Mouse (Mus musculus) left cerebral cortex, postnatal 36 days (tissue): Measurements from ENCODE around the gene Scrt2. TPM values are rescaled to one million over a fixed set of nuclear protein-coding genes. Genes with fewer than 3 reads are reported as not detected.
"Not testable (repeated sequence)": the region's sequence is repeated elsewhere in the genome, so short reads cannot be mapped to it uniquely, and the experiment has no call there.

Experiments
- DNase-seq, 2 experiments: peaks; one replicate each; pipeline ENCODE4 v3.0.0; 2021 to 2022; ENCODE audit warnings: low spot score in 2 of 2, mixed read lengths in 1 of 2
- intact Hi-C: fragments of 180-260 bp; cut with DNase I; formaldehyde crosslinking; loops from one replicate; pipeline ENCODE4 v1.15.1; 2025
- total RNA-seq, 2 experiments: library from RNA; stranded (reverse); gene quantifications; 2 replicates each; pipeline ENCODE4 v1.2.3; 2021

Gene Scrt2
- total RNA-seq, result 10 to 100 TPM; 14.5 to 18.5 TPM

- intact Hi-C loops, result loop anchor here (5.0 kb wide), 1 partner anchor 34 kb away; no protein-coding TSS in a partner anchor
- DNase-seq, result no peak
Observed at GRCm38 (mm10) chr2:152080685-152081541, at the start of gene Scrt2. Gene Scrt2 (plus strand): TSS chr2:152081529.

GRCm38 (mm10) chr2:152040101-152040500 lies 41.2 kb upstream of the Scrt2 start:
- intact Hi-C loops, result no loop called here
- DNase-seq, result no peak

GRCm38 (mm10) chr2:152047116-152048002 lies 34.0 kb upstream of the Scrt2 start:
- intact Hi-C loops, result loop anchor here (5.0 kb wide), 1 partner anchor 35 kb away; the partner anchor contains the start of gene Scrt2
- no peak for DNase-seq

DNA sequence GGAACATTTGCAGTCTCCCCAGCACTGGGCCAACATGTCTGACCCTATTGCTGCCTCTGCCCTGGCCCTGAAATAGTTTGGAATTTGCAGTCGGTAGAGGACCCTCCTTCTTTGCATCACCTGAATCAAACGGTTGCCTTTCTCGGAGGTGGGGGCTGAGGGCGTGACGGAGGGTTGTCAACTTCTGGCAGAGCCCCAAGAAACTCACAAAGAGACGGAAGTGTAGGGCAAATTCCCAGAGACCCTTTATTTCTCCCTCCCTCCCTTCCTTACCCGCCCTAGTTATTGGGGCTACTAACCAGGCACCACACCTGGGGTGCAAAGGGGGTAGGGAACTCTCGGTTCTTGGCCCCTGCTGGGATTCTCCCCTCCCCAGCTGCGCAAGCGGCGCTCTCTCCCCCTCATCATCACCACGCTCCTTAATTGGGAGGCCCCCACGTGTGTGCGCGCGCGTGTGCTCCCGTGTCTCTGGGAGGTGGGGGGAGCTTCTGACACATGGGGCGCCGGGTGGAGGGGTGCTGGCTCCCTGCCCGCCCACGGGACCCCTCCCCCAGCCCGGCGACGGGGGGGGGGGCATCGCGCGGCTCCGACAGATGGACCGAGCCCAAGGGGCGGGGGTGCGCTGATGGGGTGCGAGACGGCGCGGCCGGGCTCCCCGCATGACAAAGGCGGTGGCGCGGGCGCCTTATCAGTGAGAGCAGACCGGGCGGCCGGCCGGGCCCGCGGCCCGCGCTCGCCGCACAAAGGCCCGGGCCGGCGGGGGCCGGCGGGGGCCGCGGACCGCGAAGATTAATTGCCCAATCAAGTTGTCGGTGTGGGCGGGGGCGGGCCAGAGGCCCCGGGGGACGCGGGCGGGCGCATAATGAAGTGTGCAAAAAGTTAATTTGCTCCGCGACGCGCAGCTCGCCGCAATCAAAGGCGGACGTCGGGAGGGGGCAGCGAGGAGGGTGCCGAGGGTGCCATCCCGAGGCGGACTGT lies 33.0 kb upstream of the Scrt2 start:
- DNase-seq, result no peak

DNA sequence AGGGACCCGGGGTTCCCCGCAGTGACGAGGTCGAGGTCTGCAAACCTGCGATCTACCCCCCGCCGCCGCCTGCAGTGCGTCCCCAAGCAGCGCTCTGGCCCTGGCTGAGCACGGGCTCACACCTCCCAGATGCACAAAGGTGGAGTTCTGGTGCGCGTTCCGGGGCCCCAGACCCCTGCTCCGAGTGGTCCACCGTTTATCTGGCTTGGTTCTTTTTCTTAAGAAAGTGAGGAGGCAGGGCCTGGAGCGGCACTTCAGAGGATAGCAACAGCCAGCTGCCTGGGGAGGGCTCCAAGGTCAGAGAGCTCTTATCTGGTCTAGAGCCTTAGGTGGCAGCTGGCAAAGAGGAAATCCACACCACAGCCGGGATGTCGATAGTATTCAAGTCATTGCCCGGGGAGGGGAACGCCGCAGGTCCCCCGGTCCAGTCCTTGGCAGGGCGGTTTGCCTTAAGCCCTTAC lies 32.3 kb upstream of the Scrt2 start:
- no peak for DNase-seq
- intact Hi-C loops, result loop anchor here (5.0 kb wide), 1 partner anchor 33 kb away; the partner anchor contains the start of gene Scrt2

More for the DNA sequence above, 33.0 kb upstream of the Scrt2 start:
- intact Hi-C loops, result loop anchor here (5.0 kb wide), 1 partner anchor 34 kb away; the partner anchor contains the start of gene Scrt2

DNA sequence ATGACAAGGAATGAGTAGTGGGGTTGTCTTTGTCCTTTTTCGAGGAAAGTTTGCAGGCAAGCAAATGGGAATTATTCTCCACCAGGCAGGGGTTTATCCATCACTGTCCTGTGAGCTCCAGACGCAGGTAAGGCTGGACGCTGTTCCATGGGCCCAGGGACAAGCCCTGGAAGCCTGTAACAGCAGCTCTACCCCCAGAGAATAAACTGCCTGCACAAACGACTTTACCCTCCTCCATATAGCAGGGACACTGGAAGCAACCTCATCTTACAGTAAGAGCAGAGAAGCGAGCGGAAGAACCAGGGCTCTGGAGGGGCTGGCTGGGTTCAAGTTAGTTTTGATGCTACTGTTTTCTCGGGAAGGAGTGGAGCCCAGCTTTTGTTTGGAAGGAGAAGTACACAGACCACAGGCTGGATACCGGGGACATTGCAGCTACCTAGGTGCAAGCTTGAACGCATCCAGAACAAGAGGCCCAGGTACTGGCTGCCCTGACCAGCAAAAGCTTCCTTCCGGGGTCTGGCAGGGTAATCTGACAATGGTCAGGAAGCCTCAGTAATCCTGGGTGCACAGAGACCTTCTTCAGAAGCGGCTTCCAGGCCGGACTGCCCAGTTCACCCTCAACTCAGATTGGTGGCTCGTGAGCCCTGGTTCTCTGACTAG lies 31.6 kb upstream of the Scrt2 start:
- intact Hi-C loops, result loop anchor here (5.0 kb wide), 1 partner anchor 33 kb away; the partner anchor contains the start of gene Scrt2
- no peak for DNase-seq

DNA sequence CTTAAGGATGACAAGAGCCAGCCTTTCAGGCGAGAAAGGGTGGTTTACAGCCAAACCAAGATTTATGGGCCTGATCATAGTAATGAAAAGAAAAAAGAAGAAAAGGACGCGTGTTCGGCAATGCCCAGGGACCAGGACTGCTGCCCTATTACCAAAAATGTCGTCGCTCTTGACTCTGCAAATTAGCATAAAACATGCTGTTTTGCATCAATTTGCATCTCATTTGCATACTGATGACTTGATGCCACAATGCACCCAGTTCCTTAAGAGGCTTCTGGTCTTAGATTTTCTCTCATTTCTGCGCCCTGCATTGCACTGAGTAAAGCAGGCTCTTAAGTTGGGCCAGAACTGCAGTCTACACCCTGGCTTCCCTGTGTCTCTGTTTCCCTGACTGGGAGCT lies 31.0 kb upstream of the Scrt2 start:
- intact Hi-C loops, result no loop called here

GRCm38 (mm10) chr2:152051985-152052384 lies 29.3 kb upstream of the Scrt2 start:
- intact Hi-C loops, result no loop called here

More for the DNA sequence above, 31.0 kb upstream of the Scrt2 start:
- no peak for DNase-seq

DNA sequence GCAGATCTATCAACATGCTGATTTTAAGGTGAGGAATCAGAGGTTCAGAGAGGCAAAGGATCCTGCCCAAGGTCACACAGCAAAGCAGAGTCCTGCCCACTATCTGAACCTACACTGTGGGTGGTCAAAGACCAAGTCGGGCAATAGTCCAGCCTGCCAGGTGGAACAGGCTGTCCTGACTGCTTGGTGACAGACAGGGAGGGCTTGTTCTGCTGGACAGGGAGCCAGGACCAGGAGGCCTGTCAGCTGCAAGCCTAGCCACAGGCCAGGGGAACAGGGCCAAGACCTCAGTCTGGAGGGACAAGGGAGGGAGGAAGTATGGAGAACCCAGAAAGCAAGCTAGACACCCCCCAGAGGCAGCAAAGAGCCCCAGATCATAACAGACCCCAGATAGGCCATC lies 25.9 kb upstream of the Scrt2 start:
- intact Hi-C loops, result no loop called here
- DNase-seq, result no peak

More at GRCm38 (mm10) chr2:152051985-152052384, 29.3 kb upstream of the Scrt2 start:
- no peak for DNase-seq

DNA sequence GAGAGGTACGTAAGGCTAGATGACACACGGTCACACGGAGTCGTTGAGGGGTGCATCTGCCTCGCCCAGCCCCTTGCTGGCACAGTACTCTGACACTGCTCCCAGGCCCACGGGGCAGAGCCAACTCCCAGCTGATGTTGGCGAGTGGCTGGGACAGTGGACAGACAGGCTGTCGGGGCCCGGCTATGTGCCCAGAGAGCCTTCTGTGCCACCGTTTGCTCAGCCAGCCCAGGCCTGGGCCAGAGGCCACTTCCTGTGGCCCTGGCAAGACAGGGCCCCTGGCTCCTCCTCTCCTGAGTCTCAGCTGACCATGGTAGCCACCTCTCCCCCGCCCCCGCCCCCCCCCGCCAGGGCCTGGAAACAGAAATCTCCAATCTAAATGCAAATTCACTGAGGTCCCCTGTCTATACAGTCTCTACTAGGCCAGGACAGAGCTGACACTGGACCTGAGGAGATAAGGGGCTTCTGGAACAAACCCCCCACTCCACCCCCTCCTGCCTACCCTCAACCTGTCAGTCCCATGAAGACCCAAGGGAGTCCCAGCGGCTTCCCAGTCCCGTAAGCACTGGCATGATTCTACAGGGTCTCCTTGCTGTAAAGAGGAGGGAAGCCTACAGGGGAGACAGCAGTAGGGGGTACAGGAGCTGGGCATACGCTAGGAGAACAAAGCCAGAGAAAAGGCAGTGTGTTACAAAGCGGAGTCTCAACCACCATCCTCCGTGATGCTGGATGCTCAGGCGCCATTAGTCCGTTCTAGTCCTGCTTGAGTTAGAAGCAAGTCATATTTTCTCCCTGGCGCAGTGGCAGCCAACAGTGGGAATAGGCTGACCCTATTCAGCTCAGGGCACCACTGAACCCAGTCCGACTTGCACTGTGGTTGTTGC lies 24.7 kb upstream of the Scrt2 start:
- intact Hi-C loops, result no loop called here
- no peak for DNase-seq

DNA sequence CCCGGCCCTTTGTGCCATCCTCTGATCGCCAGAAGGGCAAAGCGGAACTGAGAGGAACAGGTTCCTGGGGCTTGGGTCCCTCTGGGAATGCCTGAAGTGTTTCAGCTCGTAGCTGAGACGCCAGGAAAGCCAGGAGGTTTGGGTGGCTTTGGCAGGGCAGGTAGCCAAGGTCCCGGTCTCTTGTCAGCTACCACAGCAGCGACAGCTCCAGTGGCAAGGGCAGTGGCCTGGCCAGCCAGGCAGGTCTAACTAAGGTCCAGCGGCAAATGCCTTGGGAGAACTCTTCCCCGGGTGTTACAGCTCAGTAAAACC lies 24.1 kb upstream of the Scrt2 start:
- DNase-seq, result no peak
- intact Hi-C loops, result no loop called here

GRCm38 (mm10) chr2:152062817-152063216 lies 18.5 kb upstream of the Scrt2 start:
- intact Hi-C loops, DNase-seq: not testable (repeated sequence)

DNA sequence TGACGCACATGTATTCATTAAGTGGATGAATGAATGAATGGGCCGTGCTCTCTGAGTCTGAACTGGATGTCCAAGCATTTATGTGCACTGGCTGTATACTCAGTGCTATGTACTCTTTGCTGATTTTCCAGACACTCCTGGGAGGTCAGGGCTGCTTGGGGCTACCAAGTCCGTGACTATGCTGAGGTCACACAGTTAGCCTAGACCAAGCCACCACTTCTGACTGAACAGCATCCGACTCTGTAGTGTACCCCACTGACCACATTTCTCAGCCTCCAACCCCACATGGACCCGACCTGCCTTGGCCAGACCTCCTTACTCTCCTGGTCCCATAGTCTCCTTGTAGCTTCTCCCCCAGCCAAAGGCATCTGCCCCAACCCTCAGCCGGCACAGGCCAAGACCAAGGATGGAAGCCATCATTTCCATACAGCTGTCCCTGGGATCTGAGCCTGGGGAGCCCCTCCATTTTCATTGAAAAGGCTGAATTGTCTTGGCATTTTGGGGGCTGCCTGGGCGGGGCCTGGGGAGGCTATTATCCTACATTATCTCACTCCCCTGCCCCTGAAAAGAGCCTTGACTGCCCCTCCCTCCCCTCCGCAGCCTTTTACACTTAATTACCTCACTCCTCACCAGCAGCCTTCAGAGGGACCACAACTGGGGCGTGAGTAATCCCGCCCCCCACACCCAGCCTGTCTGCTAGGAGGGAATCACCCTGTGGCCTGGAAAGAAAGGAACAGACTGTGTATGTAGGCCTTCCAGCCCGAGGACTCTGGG lies 12.5 kb upstream of the Scrt2 start:
- intact Hi-C loops, result no loop called here
- DNase-seq, result no peak

GRCm38 (mm10) chr2:152069434-152069786 lies 11.9 kb upstream of the Scrt2 start:
- no peak for DNase-seq
- intact Hi-C loops, result no loop called here

GRCm38 (mm10) chr2:152069941-152070340 lies 11.4 kb upstream of the Scrt2 start:
- no peak for DNase-seq
- intact Hi-C loops, result no loop called here

DNA sequence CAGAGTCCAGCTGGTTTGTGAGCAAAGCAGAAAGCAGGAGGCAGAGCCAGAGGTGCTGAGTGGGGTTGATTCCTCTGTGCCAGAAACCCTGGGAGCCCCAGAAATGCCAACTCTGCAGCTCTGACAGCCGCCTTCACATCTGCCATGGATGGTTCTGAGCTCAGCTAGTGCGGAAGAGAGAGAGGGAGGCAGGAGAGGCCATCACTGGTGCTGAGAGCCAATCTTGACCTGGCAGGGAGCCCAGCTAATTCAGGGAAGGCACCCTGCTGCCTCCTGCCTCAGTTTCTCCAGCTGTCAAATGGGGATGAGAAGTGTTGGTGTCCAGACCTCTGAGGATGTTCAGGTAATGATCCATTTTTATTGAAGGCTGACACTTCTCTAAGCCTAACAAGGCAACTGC lies 6.8 kb upstream of the Scrt2 start:
- intact Hi-C loops, result no loop called here
- DNase-seq, result no peak

GRCm38 (mm10) chr2:152075294-152075889 lies 5.9 kb upstream of the Scrt2 start:
- intact Hi-C loops, result no loop called here
- no peak for DNase-seq
